Mouse (Mus musculus) naive thymus-derived CD4-positive, alpha-beta T cell, adult 2 months (primary cell): Measurements from ENCODE around the gene Zfp14.

Experiments used
- DNase-seq: peaks from one replicate; pipeline ENCODE4 v3.0.0-alpha.2; 2011; ENCODE audit warnings: low read depth

The Zfp14 gene

DNA sequence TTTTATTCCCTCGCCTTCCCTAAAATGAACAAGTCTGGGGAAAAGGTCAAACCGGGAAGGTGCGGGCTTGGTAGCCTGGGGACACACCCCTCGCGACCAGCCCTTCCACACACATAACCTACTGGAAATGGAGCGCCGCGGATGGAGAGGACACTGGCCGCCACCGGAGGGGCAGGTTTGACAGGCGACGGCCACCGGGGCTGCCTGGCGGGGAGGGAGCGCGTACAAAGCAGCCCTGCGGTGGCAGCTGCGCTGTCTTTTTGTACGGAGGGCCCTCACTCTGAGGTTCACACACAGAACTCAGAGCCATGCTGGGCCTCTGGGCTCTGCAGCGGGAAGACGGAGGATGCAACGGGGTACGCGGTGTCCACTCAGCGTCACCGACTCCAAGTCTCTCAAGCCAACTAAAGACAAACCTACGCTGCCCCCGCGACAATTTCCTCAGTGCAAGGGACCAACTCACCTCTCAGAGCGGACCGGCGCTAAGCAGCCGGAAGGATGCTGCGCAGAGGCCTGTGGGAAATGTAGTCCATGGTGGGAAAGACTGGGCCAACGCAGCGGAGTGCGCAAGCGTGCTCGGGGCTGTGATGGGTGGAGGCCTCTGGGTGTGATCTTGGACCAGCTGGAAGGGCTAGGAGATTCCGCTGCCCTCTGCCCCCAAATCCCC lies at the start of gene Zfp14:
Gene Zfp14 (minus strand): TSS at position 499 of the 667 bp plus-strand sequence.
- peak; percentile 87 for DNase-seq

GRCm38 (mm10) chr7:30099297-30099696 lies 48.1 kb upstream of the Zfp14 start:
- peak; percentile 92 for DNase-seq

GRCm38 (mm10) chr7:30095551-30096125 lies 44.5 kb upstream of the Zfp14 start:
- DNase-seq = peak; percentile 39

- DNase-seq = peak; percentile 94
Observed at GRCm38 (mm10) chr7:30094646-30095429, 43.7 kb upstream of the Zfp14 start, which contains the start of gene Zfp260. Gene Zfp260, plus strand, starts transcription at chr7:30094777.

DNA sequence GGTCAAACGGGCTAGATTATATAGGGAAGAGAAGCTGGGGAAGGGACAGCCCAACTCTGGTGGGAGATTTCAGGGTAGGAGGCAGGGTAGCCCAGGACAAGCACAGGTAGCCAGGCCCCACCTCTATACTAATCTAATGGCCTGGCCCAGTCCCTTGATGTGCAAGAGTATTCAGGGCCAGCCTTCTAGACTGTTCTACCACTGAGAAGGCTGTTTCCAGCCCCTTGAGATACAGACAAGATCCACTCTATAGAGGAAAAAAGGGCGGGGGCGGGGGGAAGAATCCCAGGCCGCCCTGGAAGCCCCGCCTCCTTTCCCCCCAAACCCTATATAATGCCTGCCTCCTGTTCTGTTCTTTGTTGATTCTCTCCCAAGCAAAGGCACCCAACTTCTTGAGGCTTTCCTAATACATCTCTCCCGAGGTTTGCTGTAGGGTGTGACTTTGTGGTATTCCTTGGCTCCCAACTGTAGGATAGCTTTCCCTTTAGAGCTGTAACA lies 42.8 kb upstream of the Zfp14 start:
- no peak for DNase-seq

DNA sequence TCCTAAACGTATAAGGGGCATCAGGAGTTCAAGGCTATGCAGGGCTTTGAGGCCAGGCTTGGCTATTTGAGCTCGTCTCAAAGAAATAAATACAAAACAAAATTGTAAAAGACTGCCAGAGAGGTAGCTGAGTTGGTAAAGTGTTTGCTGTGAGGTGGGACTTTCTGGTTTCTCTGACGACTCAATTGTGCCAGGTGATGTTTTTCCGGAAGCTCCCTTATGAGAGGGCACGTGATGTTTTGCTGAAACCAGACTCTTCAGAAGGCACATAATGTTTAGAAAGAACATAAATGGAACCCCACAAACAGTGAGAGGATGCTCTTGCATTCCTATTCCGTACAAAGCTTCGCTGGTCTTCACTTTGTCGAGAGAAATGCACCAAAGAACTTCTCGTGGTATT lies 41.5 kb upstream of the Zfp14 start:
- DNase-seq = no peak

DNA sequence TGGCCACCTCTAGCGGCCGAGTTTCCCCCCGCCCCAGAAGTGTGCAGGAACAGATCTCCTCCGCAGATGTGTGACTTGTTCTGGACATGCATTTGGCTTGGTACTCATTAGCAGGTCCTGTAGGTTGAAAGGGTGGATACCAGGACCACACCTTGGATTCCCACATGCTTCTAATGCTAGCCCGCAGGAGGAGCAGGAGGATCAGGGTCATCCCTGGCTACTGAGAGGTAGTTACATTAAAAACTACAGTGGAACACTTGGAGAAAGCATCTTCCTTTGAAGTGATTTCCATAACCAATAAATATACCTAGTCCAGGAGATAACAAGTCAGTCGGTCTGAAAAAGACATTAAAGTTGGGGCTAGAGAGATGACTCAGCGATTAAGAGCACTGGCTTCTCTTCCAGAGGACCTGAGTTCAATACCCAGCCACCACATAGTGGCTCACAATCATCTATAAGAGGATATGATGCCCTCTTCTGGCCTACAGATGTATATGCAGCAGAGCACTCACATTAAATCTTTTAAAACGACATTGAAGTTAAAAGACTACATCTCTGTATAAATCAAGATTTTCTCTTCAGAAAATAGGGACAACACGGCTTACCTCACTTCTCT lies 39.9 kb upstream of the Zfp14 start:
- peak; percentile 71 for DNase-seq

DNA sequence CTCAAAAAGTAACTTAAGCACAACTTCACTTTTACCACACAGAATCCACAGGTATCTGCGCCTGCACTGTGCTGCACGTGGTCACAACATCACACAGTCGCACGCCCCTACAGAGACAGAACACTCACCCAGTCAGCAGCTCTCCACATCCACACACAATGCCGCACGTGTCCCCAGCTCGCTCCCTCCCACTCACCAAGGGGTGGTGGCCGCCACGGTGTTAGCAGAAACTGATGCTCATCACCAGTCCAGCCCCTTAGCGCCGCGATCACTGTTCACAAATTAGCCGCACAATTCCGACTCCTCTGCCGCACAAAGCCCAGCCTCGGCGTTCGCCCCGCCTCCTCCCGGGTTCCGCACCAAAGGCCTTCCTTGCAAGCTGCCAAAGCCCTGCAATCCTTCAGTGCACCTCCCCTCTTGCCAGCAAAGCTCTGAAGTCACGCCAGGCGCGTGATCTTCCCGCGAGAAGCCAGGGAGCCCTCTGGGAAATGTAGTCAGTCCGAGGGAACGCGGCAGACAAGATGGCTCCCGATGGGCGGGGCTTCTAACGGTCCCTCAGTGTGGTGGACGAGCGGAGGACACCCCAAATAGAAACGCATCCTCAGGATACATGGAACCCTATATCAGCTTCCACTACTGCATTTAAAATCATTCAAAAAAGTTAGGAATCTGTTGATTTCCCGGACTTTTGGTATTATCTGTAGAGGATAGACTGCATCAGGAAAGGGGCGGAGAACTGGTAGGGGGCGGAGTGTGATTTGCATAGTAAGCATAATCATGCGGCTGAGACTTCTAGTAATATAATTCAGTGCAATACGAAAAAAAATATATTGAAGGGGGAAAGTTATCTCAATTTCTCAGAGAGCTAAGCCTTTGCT lies 39.2 kb upstream of the Zfp14 start, which contains the start of the genes Gm26920 and Zfp566:
Gene Gm26920 (minus strand): TSS at position 319 of the 878 bp plus-strand sequence.
Gene Zfp566 (minus strand): TSS at position 436 of the 878 bp plus-strand sequence.
- peak; percentile 99 for DNase-seq

DNA sequence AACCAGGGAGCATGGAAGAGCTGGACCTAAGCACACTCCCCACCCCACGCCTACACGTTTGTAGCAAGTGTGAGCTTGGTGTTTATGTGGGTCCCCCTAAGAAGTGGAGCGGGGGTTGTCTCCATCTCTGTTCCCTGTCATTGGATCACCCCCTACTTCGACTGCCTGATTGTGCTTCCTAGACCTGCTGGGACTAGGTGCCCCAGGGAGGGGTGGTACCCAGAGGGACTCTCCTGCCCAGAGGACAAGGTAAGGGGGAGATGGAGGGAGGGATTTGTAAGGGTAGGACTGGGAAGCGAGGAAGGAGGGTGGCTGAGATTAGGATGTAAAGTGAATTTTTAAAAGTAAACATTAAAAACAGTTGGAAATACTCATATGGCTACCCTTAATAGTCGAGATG lies 38.2 kb upstream of the Zfp14 start:
- DNase-seq = no peak

GRCm38 (mm10) chr7:30086524-30086923 lies 35.3 kb upstream of the Zfp14 start:
- DNase-seq = no peak

- peak; percentile 90 for DNase-seq
Observed at GRCm38 (mm10) chr7:30072146-30073028, 21.2 kb upstream of the Zfp14 start, which contains the start of gene Zfp82. Gene Zfp82, minus strand, starts transcription at chr7:30072900.

DNA sequence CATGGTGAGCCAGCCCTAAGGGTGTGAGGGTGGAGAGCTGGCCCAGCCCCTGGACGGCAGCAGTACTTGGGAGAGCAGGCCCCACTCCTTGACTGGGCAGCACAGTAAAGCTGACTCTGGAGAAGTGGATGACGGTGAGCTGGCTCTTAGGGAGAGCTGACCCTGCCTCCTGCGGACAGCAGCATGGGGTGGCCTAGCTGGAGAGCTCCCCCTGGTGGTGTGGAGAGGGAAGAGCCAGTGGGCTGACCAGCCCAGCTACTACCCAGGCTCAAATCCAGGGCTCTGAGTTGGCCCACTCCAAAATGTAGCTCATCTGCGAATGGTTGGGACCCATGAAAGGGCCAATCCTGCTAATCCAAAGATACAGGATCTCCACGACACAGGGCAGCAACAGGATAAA lies 13.4 kb upstream of the Zfp14 start:
- no peak for DNase-seq

DNA sequence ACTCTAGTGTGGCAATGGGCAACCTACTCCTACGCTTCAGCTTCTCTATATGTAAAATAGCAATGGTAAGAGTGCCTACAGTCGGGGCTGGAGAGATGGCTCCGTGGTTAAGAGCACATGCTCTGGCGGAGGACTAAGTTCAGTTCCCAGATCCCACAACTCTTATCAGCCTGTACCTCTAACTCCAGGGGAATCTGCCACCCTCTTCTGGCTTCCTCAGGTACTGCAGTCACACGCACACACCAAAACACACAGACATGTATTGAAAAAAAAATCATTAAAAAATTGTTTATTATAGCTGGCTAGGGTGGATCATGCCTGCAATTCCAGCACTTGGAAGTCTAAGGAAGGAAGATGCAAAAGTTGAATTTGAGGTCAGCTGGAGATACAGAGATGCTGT lies 11.3 kb upstream of the Zfp14 start:
- peak; percentile 32 for DNase-seq

- no peak for DNase-seq
Observed at GRCm38 (mm10) chr7:30060341-30060740, 9.2 kb upstream of the Zfp14 start.

- DNase-seq = no peak
Observed at GRCm38 (mm10) chr7:30053591-30053990, 2.4 kb upstream of the Zfp14 start.

- no peak for DNase-seq
Observed at GRCm38 (mm10) chr7:30048126-30048525, 3.1 kb downstream of the Zfp14 start.

DNA sequence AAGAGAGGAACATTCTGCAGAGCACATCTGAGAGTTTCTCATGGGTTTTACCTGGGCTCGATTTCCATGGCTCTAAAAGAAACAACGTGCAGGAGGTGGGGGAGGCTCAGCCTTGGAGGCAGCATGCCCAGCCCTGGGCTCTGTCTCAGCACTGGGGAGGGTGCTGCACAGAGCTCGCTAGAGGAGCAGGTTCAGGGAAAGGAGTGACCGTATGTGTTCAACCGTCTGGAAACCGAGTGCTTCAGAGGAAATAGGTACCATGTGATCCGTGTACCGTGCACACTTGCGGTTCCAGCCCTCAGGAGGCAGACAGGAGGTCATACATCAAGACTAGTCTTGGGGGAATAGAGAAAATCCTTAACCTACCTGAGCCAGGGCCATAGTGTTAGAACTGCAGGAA lies 6.8 kb downstream of the Zfp14 start:
- peak; percentile 22 for DNase-seq

GRCm38 (mm10) chr7:30034331-30034730 lies 16.8 kb downstream of the Zfp14 start:
- no peak for DNase-seq

- no peak for DNase-seq
Observed at GRCm38 (mm10) chr7:30031379-30031778, 19.8 kb downstream of the Zfp14 start.

DNA sequence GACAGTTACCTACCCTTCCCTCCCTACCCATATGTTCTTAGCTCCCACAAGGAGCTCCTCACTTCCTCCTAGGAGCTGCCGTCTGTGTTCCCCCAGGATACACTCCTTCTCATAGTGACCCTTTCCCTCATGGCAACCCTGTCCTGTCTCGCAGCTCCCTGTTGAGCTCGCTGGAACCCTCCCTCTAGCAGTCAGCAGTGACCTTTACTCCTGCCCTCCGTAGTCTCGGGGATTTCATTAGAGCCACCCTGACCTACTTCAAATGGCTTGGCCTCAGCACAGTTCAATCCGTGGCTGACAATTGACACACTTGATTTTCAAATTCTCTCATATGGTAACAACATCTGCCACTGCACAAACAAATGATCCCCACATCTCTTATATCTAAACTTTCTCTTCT lies 20.5 kb downstream of the Zfp14 start:
- DNase-seq = no peak
